Mouse (Mus musculus) ES-Bruce4 (cell line): Measurements from ENCODE around the gene Tgfbr2.

Experiments used
- EP300 ChIP-seq: IDR thresholded peaks from 2 replicates; pipeline ENCODE4 v1.6.1; 2011; ENCODE audit warnings: low read depth, low read length; ENCODE audit not compliant: insufficient read depth
- POLR2A ChIP-seq: IDR thresholded peaks from one replicate; pipeline ENCODE4 v1.8.1; 2011; ENCODE audit warnings: low read length; ENCODE audit not compliant: insufficient read depth

GRCm38 (mm10) chr9:116222643-116223042 lies 47.5 kb upstream of the Tgfbr2 start:
- TF ChIP-seq POLR2A, result no peak
- no peak for TF ChIP-seq EP300
